Mouse (Mus musculus): ENCODE results near the gene Bdkrb1.

Bdkrb1 gene

GRCm38 (mm10) chr12:105602581-105603210, at the start of gene Bdkrb1:
TSS of gene Bdkrb1 (plus strand) at chr12:105603085.
- DNase-seq, result no peak

GRCm38 (mm10) chr12:105554151-105554772, 48.6 kb upstream of the Bdkrb1 start:
- DNase-seq, result no peak

- DNase-seq, result no peak
Measured at GRCm38 (mm10) chr12:105555172-105555571, 47.7 kb upstream of the Bdkrb1 start.

GRCm38 (mm10) chr12:105557250-105557925, 45.5 kb upstream of the Bdkrb1 start:
- peak in 1 of 2 experiments; percentile 25 for DNase-seq

- no peak for DNase-seq
Measured at GRCm38 (mm10) chr12:105561007-105561534, 41.8 kb upstream of the Bdkrb1 start.

GRCm38 (mm10) chr12:105562056-105562820, 40.6 kb upstream of the Bdkrb1 start:
- no peak for DNase-seq

GRCm38 (mm10) chr12:105562936-105563680, 39.8 kb upstream of the Bdkrb1 start, which contains the start of gene Bdkrb2:
TSS of gene Bdkrb2 (plus strand) at chr12:105563226.
- peak; percentile 29 to 55 for DNase-seq

- DNase-seq, result peak in 1 of 2 experiments; percentile 36
Measured at GRCm38 (mm10) chr12:105563726-105564275, 39.1 kb upstream of the Bdkrb1 start.

GRCm38 (mm10) chr12:105565221-105565620, 37.7 kb upstream of the Bdkrb1 start:
- DNase-seq, result no peak

GRCm38 (mm10) chr12:105571867-105572266, 31.0 kb upstream of the Bdkrb1 start:
- DNase-seq, result no peak

GRCm38 (mm10) chr12:105572622-105573021, 30.3 kb upstream of the Bdkrb1 start:
- DNase-seq, result no peak

- no peak for DNase-seq
Measured at GRCm38 (mm10) chr12:105574356-105574755, 28.5 kb upstream of the Bdkrb1 start.

- no peak for DNase-seq
Measured at GRCm38 (mm10) chr12:105580490-105580889, 22.4 kb upstream of the Bdkrb1 start.

- no peak for DNase-seq
Measured at GRCm38 (mm10) chr12:105582486-105582885, 20.4 kb upstream of the Bdkrb1 start.

GRCm38 (mm10) chr12:105583484-105583883, 19.4 kb upstream of the Bdkrb1 start:
- no peak for DNase-seq

GRCm38 (mm10) chr12:105584851-105585250, 18.0 kb upstream of the Bdkrb1 start:
- peak; percentile 77 to 86 for DNase-seq

- DNase-seq, result no peak
Measured at GRCm38 (mm10) chr12:105587526-105587925, 15.4 kb upstream of the Bdkrb1 start.

GRCm38 (mm10) chr12:105590786-105591185, 12.1 kb upstream of the Bdkrb1 start:
- peak; percentile 71 to 73 for DNase-seq

GRCm38 (mm10) chr12:105592361-105592761, 10.5 kb upstream of the Bdkrb1 start:
- peak; percentile 70 to 76 for DNase-seq

GRCm38 (mm10) chr12:105593471-105593870, 9.4 kb upstream of the Bdkrb1 start:
- DNase-seq, result no peak

- DNase-seq, result no peak
Measured at GRCm38 (mm10) chr12:105597135-105597534, 5.8 kb upstream of the Bdkrb1 start.

- DNase-seq, result no peak
Measured at GRCm38 (mm10) chr12:105598503-105598902, 4.4 kb upstream of the Bdkrb1 start.

All from cerebellum, postnatal 25 days (tissue).